ENCODE assay signal across 24 mouse cellular contexts in the genomic region with DNA sequence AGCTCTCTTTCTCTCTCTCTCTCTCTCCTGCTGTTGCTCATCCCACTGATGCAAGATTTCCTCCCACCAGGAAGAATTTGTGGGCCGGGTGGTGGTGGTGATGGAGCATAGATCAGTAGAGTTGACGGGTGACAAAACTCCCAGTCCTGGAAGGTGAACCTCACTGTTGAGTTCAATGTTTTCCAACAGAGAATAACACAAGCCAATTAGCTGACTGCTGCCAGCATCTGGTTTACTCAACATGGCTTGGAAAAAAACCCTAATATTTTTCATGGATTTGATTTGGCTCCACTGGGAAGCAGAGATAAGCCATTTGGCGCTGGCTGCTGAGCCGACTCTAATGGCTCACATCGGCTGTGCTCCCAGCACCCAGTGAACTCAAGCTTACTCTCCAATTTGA.
DNase-seq lines count a peak whose midpoint lies in the region; ATAC-seq and TF ChIP-seq lines count a peak whose summit lies in the region.
"Had no signal": no experiment of that assay in that cellular context is flagged by ENCODE, and none has a peak within 500 bp of the region (broad histone marks: within the 10 kb centered on the region; RNA-seq: fewer than 3 reads in every experiment).

No protein-coding gene starts in this region.

- no peak overlapping the region for H3K4me2 ChIP-seq in forebrain, embryonic 14.5 days (ENCODE audit: low read length)
- H3K4me2 ChIP-seq in forebrain, embryonic 12.5 days: no peak overlapping the region
- H3K4me2 ChIP-seq in forebrain, embryonic 16.5 days (ENCODE audit: low read length): no peak overlapping the region
- H3K4me2 ChIP-seq: embryonic facial prominence, embryonic 13.5 days; embryonic facial prominence, embryonic 15.5 days had no signal

- H3K4me1 ChIP-seq in forebrain, embryonic 14.5 days (ENCODE audit: control insufficient read depth, insufficient read depth, low read length): no peaks in the 10 kb centered on the region
- no peaks in the 10 kb centered on the region for H3K4me1 ChIP-seq in forebrain, embryonic 12.5 days
- peaks cover 14% of the 10 kb centered on the region for H3K4me1 ChIP-seq in forebrain, embryonic 16.5 days (replicated peaks; ENCODE audit: control insufficient read depth, insufficient read depth, low read length)
- no peaks in the 10 kb centered on the region for H3K4me1 ChIP-seq in forebrain, embryonic 10.5 days
- no peaks in the 10 kb centered on the region for H3K4me1 ChIP-seq in cerebellum, adult 2 months (ENCODE audit: control insufficient read depth, insufficient read depth, low read length)
- H3K4me1 ChIP-seq: embryonic facial prominence, embryonic 13.5 days; embryonic facial prominence, embryonic 15.5 days had no signal

- H3K27me3 ChIP-seq in forebrain, embryonic 14.5 days (replicated peaks; ENCODE audit: control insufficient read depth, insufficient read depth, low read length): no peaks in the 10 kb centered on the region
- H3K27me3 ChIP-seq in forebrain, embryonic 12.5 days: no peaks in the 10 kb centered on the region
- no peaks in the 10 kb centered on the region for H3K27me3 ChIP-seq in forebrain, embryonic 16.5 days (replicated peaks; ENCODE audit: control insufficient read depth, insufficient read depth, low read length)
- no peaks in the 10 kb centered on the region for H3K27me3 ChIP-seq in forebrain, embryonic 10.5 days (ENCODE audit: poor library complexity, severe bottlenecking)
- H3K27me3 ChIP-seq in cerebellum, adult 2 months (ENCODE audit: control insufficient read depth, insufficient read depth, low read length): no peaks in the 10 kb centered on the region
- H3K27me3 ChIP-seq: embryonic facial prominence, embryonic 13.5 days; embryonic facial prominence, embryonic 15.5 days had no signal

- peak; percentile 49 for DNase-seq in forebrain, embryonic 14.5 days (ENCODE audit: low spot score)
- DNase-seq in forebrain, embryonic 10.5 days (ENCODE audit: extremely low spot score, low spot score): no peak
- peak; percentile 32 to 65 for DNase-seq in layer of hippocampus, postnatal 14 days (ENCODE audit: low spot score in 2 of 2)
- no peak for DNase-seq in layer of hippocampus, adult 9-11 months
- DNase-seq in brain, adult 2 months (ENCODE audit: low read depth, low spot score): peak; percentile 50
- no peak for DNase-seq in cerebellum, adult 2 months
- DNase-seq: adrenal gland, adult 8-10 months; adrenal gland, postnatal 14 days; adrenal gland, postnatal 36 days; B cell, adult 2 months; cerebellum, adult 11-12 months; cerebellum, adult 8-10 months; cerebellum, adult 9-11 months; cerebellum, postnatal 36 days; embryo, embryonic 11 days had no signal

- no peak for ATAC-seq in forebrain, embryonic 14.5 days
- no peak for ATAC-seq in forebrain, embryonic 12.5 days (ENCODE audit: low FRiP score)
- 0 out of 2 replicates have a peak, but pooled peaks have one; percentile 14 for ATAC-seq in forebrain, embryonic 16.5 days
- ATAC-seq: activated CD4-positive, CD25-positive, alpha-beta regulatory T cell, adult 4 months; CD4-positive, CD25-positive, alpha-beta regulatory T cell, adult 4 months; Patski had no signal

- WGBS in forebrain, embryonic 14.5 days: 84% methylated on average over 5 of the region's 5 CpGs
- 85% methylated on average over 5 of the region's 5 CpGs for WGBS in forebrain, embryonic 12.5 days
- WGBS in forebrain, embryonic 16.5 days: 78% methylated on average over 5 of the region's 5 CpGs
- WGBS in forebrain, embryonic 10.5 days: 87% methylated on average over 5 of the region's 5 CpGs
- WGBS in cerebellum, adult 2 months: 63% methylated on average over 5 of the region's 5 CpGs

- H3K27ac ChIP-seq in forebrain, embryonic 14.5 days (ENCODE audit: low read depth, low read length): no peak overlapping the region
- no peak overlapping the region for H3K27ac ChIP-seq in forebrain, embryonic 12.5 days
- H3K27ac ChIP-seq in forebrain, embryonic 16.5 days (ENCODE audit: low read length): peak overlapping the region; percentile 21; the same call in 1 of the 2 replicates
- H3K27ac ChIP-seq in forebrain, embryonic 10.5 days: no peak overlapping the region
- no peak overlapping the region for H3K27ac ChIP-seq in cerebellum, adult 2 months (ENCODE audit: insufficient read depth, low read length)
- H3K27ac ChIP-seq: embryonic facial prominence, embryonic 13.5 days; embryonic facial prominence, embryonic 15.5 days had no signal

- no peak overlapping the region for H3K4me3 ChIP-seq in forebrain, embryonic 14.5 days (ENCODE audit: low read depth, low read length)
- no peak overlapping the region for H3K4me3 ChIP-seq in forebrain, embryonic 12.5 days (replicated peaks)
- no peak overlapping the region for H3K4me3 ChIP-seq in forebrain, embryonic 16.5 days (replicated peaks; ENCODE audit: low read length)
- no peak overlapping the region for H3K4me3 ChIP-seq in forebrain, embryonic 10.5 days
- no peak overlapping the region for H3K4me3 ChIP-seq in cerebellum, adult 2 months (replicated peaks; ENCODE audit: insufficient read depth, low read depth, low read length)
- H3K4me3 ChIP-seq: embryonic facial prominence, embryonic 13.5 days; embryonic facial prominence, embryonic 15.5 days; erythroblast, embryonic 14.5 days had no signal

- H3K9me3 ChIP-seq in forebrain, embryonic 14.5 days (replicated peaks; ENCODE audit: control insufficient read depth, low read length): no peaks in the 10 kb centered on the region
- no peaks in the 10 kb centered on the region for H3K9me3 ChIP-seq in forebrain, embryonic 12.5 days
- no peaks in the 10 kb centered on the region for H3K9me3 ChIP-seq in forebrain, embryonic 16.5 days (ENCODE audit: control insufficient read depth, low read length)
- H3K9me3 ChIP-seq in forebrain, embryonic 10.5 days: no peaks in the 10 kb centered on the region
- H3K9me3 ChIP-seq: embryonic facial prominence, embryonic 13.5 days; embryonic facial prominence, embryonic 15.5 days had no signal

- no peak for TF ChIP-seq CTCF in cerebellum, adult 2 months (IDR thresholded peaks at IDR 0.05; ENCODE audit: borderline replicate concordance, insufficient read depth, low read depth, low read length)

- H3K9ac ChIP-seq in forebrain, embryonic 14.5 days (ENCODE audit: low read length): no peak overlapping the region
- H3K9ac ChIP-seq in forebrain, embryonic 12.5 days: no peak overlapping the region
- no peak overlapping the region for H3K9ac ChIP-seq in forebrain, embryonic 16.5 days (replicated peaks; ENCODE audit: low read depth, low read length)
- H3K9ac ChIP-seq: embryonic facial prominence, embryonic 13.5 days; embryonic facial prominence, embryonic 15.5 days had no signal

- no peaks in the 10 kb centered on the region for H3K36me3 ChIP-seq in forebrain, embryonic 14.5 days (ENCODE audit: control insufficient read depth, insufficient read depth, low read length)
- no peaks in the 10 kb centered on the region for H3K36me3 ChIP-seq in forebrain, embryonic 12.5 days (replicated peaks)
- no peaks in the 10 kb centered on the region for H3K36me3 ChIP-seq in forebrain, embryonic 16.5 days (ENCODE audit: control insufficient read depth, insufficient read depth)
- H3K36me3 ChIP-seq in forebrain, embryonic 10.5 days (replicated peaks): no peaks in the 10 kb centered on the region
- H3K36me3 ChIP-seq: embryonic facial prominence, embryonic 13.5 days; embryonic facial prominence, embryonic 15.5 days; G1E had no signal

- no peak for TF ChIP-seq POLR2A in cerebellum, adult 2 months (IDR thresholded peaks at IDR 0.05; ENCODE audit: borderline replicate concordance, insufficient read depth, low read length)

Comparison
In these comparisons a context has a peak if more than half of its experiments do, and no peak if none do; other contexts are left out.
1. DNase-seq: peak in forebrain, embryonic 14.5 days (single experiment), layer of hippocampus, postnatal 14 days (2 of 2) and brain, adult 2 months (single experiment); none in forebrain, embryonic 10.5 days (single experiment), layer of hippocampus, adult 9-11 months (single experiment) and cerebellum, adult 2 months (0 of 2).